Mouse (Mus musculus) MEL (cell line): ENCODE measurements around the gene Zfp768.

Source experiments
- CTCF ChIP-seq, 3 experiments: IDR thresholded peaks in 2 of 3; conservative IDR thresholded peaks in 1 of 3; 2 replicates each; pipeline ENCODE4 v1.5.1; 2011 to 2012; ENCODE audit warnings: low read length in 3 of 3, low read depth in 2 of 3, mild to moderate bottlenecking in 2 of 3, improper control_type of control experiment in 1 of 3, inconsistent platforms in 1 of 3, mixed read lengths in 1 of 3, moderate library complexity in 1 of 3; ENCODE audit not compliant: control insufficient read depth in 1 of 3, insufficient read depth in 1 of 3, poor library complexity in 1 of 3, severe bottlenecking in 1 of 3
- ETS1 ChIP-seq: IDR thresholded peaks from 2 replicates; pipeline ENCODE4 v1.6.1; 2012; ENCODE audit warnings: low read depth, mild to moderate bottlenecking, inconsistent platforms, low read length, improper control_type of control experiment, moderate library complexity
- JUND ChIP-seq: IDR thresholded peaks from 2 replicates; pipeline ENCODE4 v1.6.1; 2011; ENCODE audit warnings: low read depth, mild to moderate bottlenecking, improper control_type of control experiment, low read length
- POLR2A ChIP-seq, 2 experiments: IDR thresholded peaks; 2 replicates each; pipeline ENCODE4 v1.6.1; 2011 to 2012; ENCODE audit warnings: low read length in 2 of 2, mild to moderate bottlenecking in 2 of 2, control low read depth in 1 of 2, improper control_type of control experiment in 1 of 2, low read depth in 1 of 2, moderate library complexity in 1 of 2; ENCODE audit not compliant: control insufficient read depth in 1 of 2, insufficient read depth in 1 of 2, poor library complexity in 1 of 2

DNA sequence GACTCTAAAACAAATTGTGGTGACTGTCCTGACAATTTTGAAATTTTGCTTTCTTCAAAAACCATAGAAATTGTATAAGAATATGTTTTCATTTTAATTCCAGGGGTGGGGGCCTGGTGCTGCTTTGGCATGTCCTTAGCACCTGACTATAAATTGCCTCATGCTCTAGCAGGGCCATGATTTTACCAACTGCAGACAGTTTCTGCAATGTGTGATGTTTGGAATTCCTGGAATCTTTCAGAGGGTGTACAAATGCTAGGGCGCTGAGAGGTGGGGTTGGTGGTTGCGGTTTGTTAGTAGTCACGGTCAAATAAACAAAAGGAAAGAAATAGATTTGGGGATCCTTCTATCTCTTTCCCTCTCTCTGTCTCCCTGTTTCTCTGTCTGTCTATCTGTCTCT lies 20.9 kb upstream of the Zfp768 start:
- TF ChIP-seq JUND: no peak
- TF ChIP-seq CTCF (IDR thresholded peaks at IDR 0.05 in 2 of 3, conservative IDR thresholded peaks at IDR 0.05 in 1 of 3; ENCODE audit: control insufficient read depth in 1 of 3, insufficient read depth in 1 of 3, low read depth in 2 of 3, low read length in 3 of 3, poor library complexity in 1 of 3, severe bottlenecking in 1 of 3): no peak
- TF ChIP-seq ETS1: no peak
- no peak for TF ChIP-seq POLR2A (IDR thresholded peaks at IDR 0.05; ENCODE audit: control insufficient read depth in 1 of 2, insufficient read depth in 1 of 2, low read depth in 1 of 2, low read length in 2 of 2, poor library complexity in 1 of 2)
